Mouse (Mus musculus) myocyte (in vitro differentiated cells): Measurements from ENCODE around the gene Clptm1. TPM values are rescaled to one million over a fixed set of nuclear protein-coding genes. Genes with fewer than 3 reads are reported as not detected.
A peak's percentile ranks its signal among the peaks of the same experiment; 100 is the strongest.

Source experiments
- H3K27me3 ChIP-seq: one replicate; pipeline ENCODE4 v1.6.1; 2011; ENCODE audit not compliant: control insufficient read depth, insufficient read depth, insufficient read length
- H3K36me3 ChIP-seq: one replicate; pipeline ENCODE4 v1.6.1; 2011; ENCODE audit not compliant: control insufficient read depth, insufficient read depth
- H3K4me2 ChIP-seq: one replicate; pipeline ENCODE4 v1.6.1; 2011; ENCODE audit warnings: low read depth, control low read depth
- H3K4me3 ChIP-seq: one replicate; pipeline ENCODE4 v1.5.1; 2011; ENCODE audit warnings: mild to moderate bottlenecking, control low read depth, moderate library complexity
- H3K79me2 ChIP-seq: one replicate; pipeline ENCODE4 v1.6.1; 2011; ENCODE audit not compliant: control insufficient read depth, insufficient read depth
- H3ac ChIP-seq: one replicate; pipeline ENCODE4 v1.6.1; 2011; ENCODE audit not compliant: control insufficient read depth, insufficient read length
- CEBPB ChIP-seq: IDR thresholded peaks from 2 replicates; pipeline ENCODE4 v1.6.1; 2011; ENCODE audit warnings: mild to moderate bottlenecking, moderate library complexity; ENCODE audit not compliant: poor library complexity, insufficient read depth, severe bottlenecking
- E2F4 ChIP-seq: IDR thresholded peaks from one replicate; pipeline ENCODE4 v1.6.1; 2011; ENCODE audit warnings: mild to moderate bottlenecking, control low read depth, moderate library complexity; ENCODE audit not compliant: insufficient read depth
- MAX ChIP-seq: IDR thresholded peaks from one replicate; pipeline ENCODE4 v1.6.1; 2011; ENCODE audit warnings: low read depth, mild to moderate bottlenecking, control low read depth
- MYOD1 ChIP-seq, 3 experiments: IDR thresholded peaks; one replicate each; pipeline ENCODE4 v1.6.1; 2011; ENCODE audit warnings: control low read depth in 2 of 3, low read depth in 2 of 3, mild to moderate bottlenecking in 2 of 3, moderate library complexity in 1 of 3; ENCODE audit not compliant: insufficient read length in 2 of 3, control insufficient read depth in 1 of 3
- MYOG ChIP-seq, 3 experiments: IDR thresholded peaks; one replicate each; pipeline ENCODE4 v1.6.1; 2011; ENCODE audit warnings: control low read depth in 2 of 3, low read depth in 2 of 3, mild to moderate bottlenecking in 2 of 3; ENCODE audit not compliant: insufficient read length in 2 of 3, control insufficient read depth in 1 of 3, insufficient read depth in 1 of 3
- POLR2A ChIP-seq: IDR thresholded peaks from one replicate; pipeline ENCODE4 v1.6.1; 2011; ENCODE audit warnings: low read depth, mild to moderate bottlenecking, control low read depth, moderate library complexity; ENCODE audit not compliant: insufficient read length
- POLR2AphosphoS2 ChIP-seq: IDR thresholded peaks from one replicate; pipeline ENCODE4 v1.6.1; 2011; ENCODE audit warnings: low read depth, control low read depth; ENCODE audit not compliant: insufficient read length
- REST ChIP-seq: IDR thresholded peaks from one replicate; pipeline ENCODE4 v1.6.1; 2011; ENCODE audit warnings: mild to moderate bottlenecking, control low read depth, moderate library complexity; ENCODE audit not compliant: insufficient read depth, insufficient read length
- SRF ChIP-seq: IDR thresholded peaks from one replicate; pipeline ENCODE4 v1.6.1; 2011; ENCODE audit warnings: low read depth; ENCODE audit not compliant: control insufficient read depth, insufficient read length
- TCF12 ChIP-seq: IDR thresholded peaks from one replicate; pipeline ENCODE4 v1.6.1; 2011; ENCODE audit warnings: mild to moderate bottlenecking, control low read depth; ENCODE audit not compliant: poor library complexity, insufficient read depth, severe bottlenecking
- TCF3 ChIP-seq: IDR thresholded peaks from one replicate; pipeline ENCODE4 v1.6.1; 2011; ENCODE audit warnings: low read depth, control low read depth; ENCODE audit not compliant: insufficient read length
- USF1 ChIP-seq: IDR thresholded peaks from one replicate; pipeline ENCODE4 v1.6.1; 2011; ENCODE audit warnings: low read depth, mild to moderate bottlenecking, control low read depth, moderate library complexity
- polyA plus RNA-seq: library from polyadenylated mRNA; unstranded; fragments of >200 nt; fragmentation: generic; extraction: Trizol; gene quantifications from one replicate; pipeline ENCODE4 v1.2.1, GENCODE M21; 2012; ENCODE audit warnings: missing spikeins

Gene Clptm1
- polyA plus RNA-seq, 1 experiment: 126 TPM

DNA sequence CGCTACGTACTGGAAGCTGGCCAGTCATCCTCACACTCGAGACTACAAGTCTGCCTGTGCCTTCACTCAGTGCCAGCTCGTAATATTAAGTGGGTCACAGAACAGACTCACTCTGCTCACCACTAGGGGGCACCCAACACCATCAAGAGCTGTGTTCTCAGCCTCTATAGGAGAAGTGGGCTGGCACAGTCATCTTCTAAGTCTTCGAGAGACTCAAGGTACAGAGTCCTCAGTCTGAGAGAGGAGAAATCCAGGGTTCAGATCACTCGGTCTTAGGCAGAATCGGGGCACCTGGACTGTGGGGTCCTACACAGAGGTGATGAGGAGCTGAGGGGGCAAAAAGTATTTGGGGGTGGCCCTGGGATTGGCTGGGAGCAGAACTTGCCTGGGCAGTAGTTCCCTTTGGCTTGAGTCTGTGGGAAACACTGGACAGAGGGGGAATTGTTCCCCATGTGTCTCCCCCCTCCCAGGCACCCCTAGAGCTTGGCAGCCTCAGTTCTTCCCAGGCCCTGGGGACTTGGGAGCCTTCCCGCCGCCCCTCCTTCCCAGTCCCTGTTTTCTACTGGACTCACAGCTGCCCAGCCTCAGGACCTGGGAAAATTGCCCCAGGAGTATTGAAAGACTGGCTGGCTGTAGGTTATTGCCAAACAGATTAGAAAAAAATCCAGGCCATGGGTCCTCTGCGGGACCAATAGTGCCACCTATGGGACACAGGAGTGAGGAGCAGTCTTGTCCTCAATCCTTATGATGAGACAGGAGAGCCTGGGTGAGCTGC, 4.3 kb upstream of the Clptm1 start:
- peak overlapping the region; percentile 79 for H3K4me2 ChIP-seq
- TF ChIP-seq POLR2AphosphoS2 (no peak), TCF12 (no peak), E2F4 (no peak), TCF3 (no peak), MYOD1 (IDR thresholded peaks at IDR 0.05; ENCODE audit: control insufficient read depth in 1 of 3, insufficient read length in 2 of 3, low read depth in 2 of 3) (no peak), CEBPB (no peak), POLR2A (no peak), REST (no peak), MAX (no peak), SRF (no peak), USF1 (no peak), MYOG (IDR thresholded peaks at IDR 0.05; ENCODE audit: control insufficient read depth in 1 of 3, insufficient read depth in 1 of 3, insufficient read length in 2 of 3, low read depth in 2 of 3) (no peak)
- no peak overlapping the region for H3ac ChIP-seq
- peaks cover 5% of the 10 kb centered on the region for H3K27me3 ChIP-seq
- no peak overlapping the region for H3K4me3 ChIP-seq
- peaks cover 4% of the 10 kb centered on the region for H3K79me2 ChIP-seq
- no peaks in the 10 kb centered on the region for H3K36me3 ChIP-seq

DNA sequence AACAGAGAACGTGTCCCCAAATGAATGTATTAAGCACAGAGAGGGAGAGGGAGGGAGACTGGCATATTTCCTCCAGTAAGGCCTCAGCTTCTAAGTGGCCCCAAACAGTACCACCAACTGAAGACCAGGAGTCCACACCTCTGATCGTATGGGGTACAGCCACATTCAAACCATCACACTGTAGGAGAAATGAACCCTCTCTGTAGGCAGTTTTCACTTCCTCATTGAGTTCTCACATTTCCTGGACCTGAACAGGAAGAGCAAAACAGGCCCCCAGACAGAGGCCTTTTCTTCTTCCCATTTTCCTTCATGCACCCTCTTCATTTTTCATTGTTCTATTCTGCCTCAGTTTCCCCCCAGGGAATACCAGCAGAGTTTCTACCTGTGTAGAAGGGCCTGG, 2.6 kb upstream of the Clptm1 start:
- no peak overlapping the region for H3K4me3 ChIP-seq
- H3ac ChIP-seq: no peak overlapping the region
- TF ChIP-seq E2F4: no peak
- no peak for TF ChIP-seq CEBPB
- TF ChIP-seq USF1: no peak
- no peak for TF ChIP-seq MYOG (IDR thresholded peaks at IDR 0.05; ENCODE audit: control insufficient read depth in 1 of 3, insufficient read depth in 1 of 3, insufficient read length in 2 of 3, low read depth in 2 of 3)
- no peak for TF ChIP-seq REST
- no peaks in the 10 kb centered on the region for H3K27me3 ChIP-seq
- peaks cover 21% of the 10 kb centered on the region for H3K79me2 ChIP-seq
- no peaks in the 10 kb centered on the region for H3K36me3 ChIP-seq
- H3K4me2 ChIP-seq: no peak overlapping the region

DNA sequence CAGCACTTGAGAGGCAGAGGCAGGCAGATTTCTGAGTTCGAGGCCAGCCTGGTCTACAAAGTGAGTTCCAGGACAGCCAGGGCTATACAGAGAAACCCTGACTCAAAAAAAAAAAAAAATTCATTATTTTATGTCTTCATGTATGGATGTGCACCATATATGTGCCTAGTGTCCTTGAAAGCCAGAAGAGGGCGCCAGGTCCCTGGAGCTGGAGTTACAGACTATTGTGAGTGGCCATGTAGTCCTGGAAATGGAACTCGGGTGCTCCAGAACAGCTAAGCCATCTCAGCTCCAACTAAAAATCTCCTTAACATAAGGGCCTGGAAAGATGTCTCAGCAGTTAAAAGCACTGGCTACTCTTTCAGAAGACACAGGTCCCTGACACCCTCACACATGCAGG, 1.9 kb upstream of the Clptm1 start:
- H3ac ChIP-seq: no peak overlapping the region
- H3K27me3 ChIP-seq: no peaks in the 10 kb centered on the region
- H3K4me3 ChIP-seq: no peak overlapping the region
- TF ChIP-seq MYOD1 (IDR thresholded peaks at IDR 0.05; ENCODE audit: control insufficient read depth in 1 of 3, insufficient read length in 2 of 3, low read depth in 2 of 3) (no peak), REST (no peak), USF1 (no peak), POLR2A (no peak), E2F4 (no peak), POLR2AphosphoS2 (no peak), MYOG (IDR thresholded peaks at IDR 0.05; ENCODE audit: control insufficient read depth in 1 of 3, insufficient read depth in 1 of 3, insufficient read length in 2 of 3, low read depth in 2 of 3) (no peak), SRF (no peak), TCF3 (no peak), CEBPB (no peak)
- H3K79me2 ChIP-seq: peaks cover 28% of the 10 kb centered on the region
- H3K4me2 ChIP-seq: no peak overlapping the region
- H3K36me3 ChIP-seq: no peaks in the 10 kb centered on the region

DNA sequence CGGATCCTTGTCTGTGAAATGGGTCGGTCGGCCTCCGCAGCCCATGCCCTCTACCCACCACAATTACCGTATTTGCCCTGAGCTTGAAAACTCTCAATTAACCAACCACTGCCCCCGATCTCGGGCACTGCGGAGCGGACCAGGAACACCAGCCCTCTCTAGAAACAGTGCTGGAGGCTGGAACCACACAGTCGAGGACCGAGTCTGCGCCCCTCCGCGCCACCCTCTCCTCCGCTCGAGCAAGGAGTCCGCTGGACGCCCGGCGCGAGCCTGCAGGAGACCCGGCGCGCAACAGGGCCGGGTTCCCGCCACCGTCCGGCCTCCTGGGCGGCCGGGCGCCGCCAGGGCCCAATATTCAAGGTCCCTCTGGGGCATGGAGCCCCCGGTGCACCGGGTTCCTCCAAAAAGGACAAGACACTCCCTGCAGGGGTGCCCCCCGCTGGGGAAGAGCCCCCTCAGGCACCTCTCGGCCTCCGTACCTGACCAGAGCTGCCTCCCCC, 328 bp downstream of the Clptm1 start:
- H3K27me3 ChIP-seq: no peaks in the 10 kb centered on the region
- H3K36me3 ChIP-seq: no peaks in the 10 kb centered on the region
- H3ac ChIP-seq: peak overlapping the region; percentile 72
- H3K4me2 ChIP-seq: peak overlapping the region; percentile 95
- no peak for TF ChIP-seq MAX
- TF ChIP-seq SRF: no peak
- TF ChIP-seq REST: no peak
- TF ChIP-seq CEBPB: no peak
- H3K4me3 ChIP-seq: peak overlapping the region; percentile 80
- peaks cover 44% of the 10 kb centered on the region for H3K79me2 ChIP-seq

DNA sequence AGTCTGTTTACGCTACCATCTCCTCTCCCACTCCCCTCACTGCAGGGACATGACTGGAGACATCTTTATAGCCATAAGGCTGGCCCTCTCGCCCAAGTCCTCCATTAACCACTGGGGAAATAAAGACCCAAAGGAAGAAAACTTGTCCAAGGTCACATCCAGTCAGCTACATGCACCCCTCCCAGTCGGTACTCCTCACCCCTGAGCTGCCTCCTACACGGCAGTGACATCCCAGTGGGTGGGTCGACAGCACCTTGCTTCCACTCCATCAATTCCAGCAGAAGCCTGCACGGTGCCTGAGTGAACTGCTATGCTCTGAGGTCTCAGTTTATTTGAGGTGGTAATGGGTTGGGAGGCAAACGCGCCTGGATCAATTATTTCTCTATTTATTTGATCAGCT, 893 bp downstream of the Clptm1 start:
- H3ac ChIP-seq: peak overlapping the region; percentile 72
- TF ChIP-seq CEBPB (no peak), USF1 (no peak), MYOG (IDR thresholded peaks at IDR 0.05; ENCODE audit: control insufficient read depth in 1 of 3, insufficient read depth in 1 of 3, insufficient read length in 2 of 3, low read depth in 2 of 3) (no peak), E2F4 (no peak), TCF12 (no peak), POLR2A (no peak), POLR2AphosphoS2 (no peak), MAX (no peak)
- peak overlapping the region; percentile 95 for H3K4me2 ChIP-seq

More for the DNA sequence above, 893 bp downstream of the Clptm1 start:
- Histone ChIP-seq H3K27me3 (no peaks in the 10 kb centered on the region), H3K36me3 (no peaks in the 10 kb centered on the region), H3K79me2 (peaks cover 46% of the 10 kb centered on the region), H3K4me3 (peak overlapping the region; percentile 80)
